Mouse (Mus musculus): ENCODE data around the gene Carm1. TPM values are rescaled to one million over a fixed set of nuclear protein-coding genes. Genes with fewer than 3 reads are reported as not detected.

The Carm1 gene
- polyA plus RNA-seq, 1 experiment from 2014 or later, result 26.2 TPM

DNA sequence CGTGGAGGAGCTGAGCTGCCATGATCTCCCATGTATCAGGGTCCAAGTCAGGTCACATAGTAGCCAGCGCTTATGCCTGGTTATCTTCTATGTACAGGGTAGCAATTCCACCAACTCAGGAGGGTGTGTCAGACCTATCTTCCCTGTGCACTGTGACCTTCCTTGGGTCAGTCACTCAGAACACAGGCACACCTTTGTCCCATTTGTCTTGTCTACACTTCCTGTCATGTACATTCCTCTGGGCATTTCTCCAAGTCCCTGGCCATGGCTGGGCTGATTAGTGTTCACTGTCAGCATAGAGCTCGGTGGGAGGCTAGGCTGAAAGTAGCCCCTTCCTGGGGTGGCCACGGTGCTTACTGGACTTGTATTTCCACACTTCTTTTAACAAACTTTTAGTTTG, 11.7 kb downstream of the Carm1 start:
- H3K9ac ChIP-seq, result no peak overlapping the region
- H3K36me3 ChIP-seq, result no peaks in the 10 kb centered on the region
- H3K4me2 ChIP-seq, result no peak overlapping the region
- 31% methylated on average over 4 of the region's 4 CpGs for WGBS
- ATAC-seq (replicated peaks; ENCODE audit: insufficient number of reproducible peaks, insufficient read depth, low FRiP score, low read depth), result peak; percentile 58; the same call in 1 of the 2 replicates
- H3K4me3 ChIP-seq, result no peak overlapping the region
- peaks cover 42% of the 10 kb centered on the region for H3K4me1 ChIP-seq (replicated peaks)
- H3K9me3 ChIP-seq (replicated peaks), result no peaks in the 10 kb centered on the region
- H3K27me3 ChIP-seq, result no peaks in the 10 kb centered on the region
- H3K27ac ChIP-seq, result peak overlapping the region; percentile 64

DNA sequence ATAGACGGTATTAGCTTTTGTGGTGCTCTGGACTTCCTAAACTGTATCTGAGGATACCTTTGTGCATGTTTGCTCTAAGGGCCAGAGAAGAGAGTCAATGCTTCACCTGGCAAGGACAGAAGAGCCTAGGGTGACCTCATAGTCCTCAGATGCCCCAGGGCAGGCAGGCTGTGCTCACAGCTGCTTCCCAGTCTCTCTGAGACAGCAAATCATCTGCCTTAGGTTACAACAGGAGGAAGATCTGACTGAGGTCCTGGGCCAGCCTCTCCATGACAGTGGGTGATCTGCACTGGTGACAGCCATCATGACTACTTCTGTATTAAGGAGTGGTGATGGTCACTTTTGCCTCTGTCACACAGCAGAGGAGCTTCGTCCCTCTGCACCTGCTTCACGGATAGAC, 12.5 kb downstream of the Carm1 start:
- Histone ChIP-seq H3K9ac (no peak overlapping the region), H3K9me3 (replicated peaks) (no peaks in the 10 kb centered on the region), H3K4me3 (no peak overlapping the region), H3K27ac (no peak overlapping the region), H3K4me2 (no peak overlapping the region), H3K4me1 (replicated peaks) (peaks cover 39% of the 10 kb centered on the region), H3K27me3 (no peaks in the 10 kb centered on the region), H3K36me3 (no peaks in the 10 kb centered on the region)
- ATAC-seq (replicated peaks; ENCODE audit: insufficient number of reproducible peaks, insufficient read depth, low FRiP score, low read depth), result no peak
- WGBS, result 92% methylated on average over 3 of the region's 3 CpGs

DNA sequence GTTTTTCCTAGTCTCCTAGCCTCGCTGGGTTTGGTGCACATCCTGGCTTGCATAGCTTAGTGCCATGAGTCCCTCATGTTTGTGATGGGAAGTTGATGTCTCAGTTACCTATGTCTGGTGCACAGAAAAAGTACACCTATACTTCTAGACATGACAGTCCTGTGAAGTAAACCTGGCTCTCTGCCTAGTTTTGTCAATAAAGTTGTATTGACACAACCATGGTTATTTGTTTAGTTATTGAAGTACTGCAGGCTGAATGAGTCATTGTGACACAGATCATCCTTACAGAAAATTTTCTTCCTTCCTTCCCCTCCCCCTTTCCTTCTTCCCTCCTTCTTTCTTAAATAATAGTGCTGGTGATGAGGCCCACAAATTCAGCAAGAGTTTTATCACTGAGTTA, 17.7 kb downstream of the Carm1 start:
- WGBS, result 58% methylated on average over 1 of the region's 1 CpGs

DNA sequence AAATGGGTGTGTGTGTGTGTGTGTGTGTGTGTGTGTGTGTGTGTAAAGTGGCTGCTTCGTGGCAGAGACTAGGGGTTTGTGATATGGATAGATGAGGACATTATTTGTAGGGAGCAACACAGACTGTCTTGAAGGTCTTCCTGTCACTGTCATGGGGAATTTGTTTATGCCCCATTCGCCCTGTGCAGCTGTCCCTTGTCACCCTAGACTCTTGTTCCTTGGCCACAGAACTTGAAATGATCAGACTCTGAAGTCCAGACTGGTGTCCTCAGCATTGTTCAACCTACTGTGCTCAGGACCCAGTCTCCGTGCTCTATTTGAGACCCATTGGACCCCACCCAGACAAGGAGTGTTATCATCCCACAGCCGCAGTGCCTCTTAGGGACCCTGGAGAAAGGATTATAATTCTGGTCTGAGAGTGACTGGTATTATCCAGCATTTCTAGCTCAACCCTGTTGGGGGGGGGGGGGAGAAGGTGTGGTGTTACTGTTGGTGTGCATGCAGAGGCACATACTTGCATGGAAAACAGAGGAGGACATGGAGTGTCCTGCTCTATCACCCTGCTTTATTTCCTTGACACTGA, 18.4 kb downstream of the Carm1 start:
- Histone ChIP-seq H3K4me1 (replicated peaks) (peaks cover 21% of the 10 kb centered on the region), H3K4me3 (no peak overlapping the region), H3K36me3 (peaks cover 6% of the 10 kb centered on the region), H3K4me2 (no peak overlapping the region), H3K9ac (no peak overlapping the region), H3K9me3 (replicated peaks) (no peaks in the 10 kb centered on the region), H3K27me3 (no peaks in the 10 kb centered on the region), H3K27ac (no peak overlapping the region)
- no peak for ATAC-seq (replicated peaks; ENCODE audit: insufficient number of reproducible peaks, insufficient read depth, low FRiP score, low read depth)
- 56% methylated on average over 4 of the region's 4 CpGs for WGBS

More for the DNA sequence above, 17.7 kb downstream of the Carm1 start:
- H3K4me1 ChIP-seq (replicated peaks), result peaks cover 21% of the 10 kb centered on the region
- no peak overlapping the region for H3K27ac ChIP-seq
- H3K9ac ChIP-seq, result no peak overlapping the region
- ATAC-seq (replicated peaks; ENCODE audit: insufficient number of reproducible peaks, insufficient read depth, low FRiP score, low read depth), result no peak
- H3K36me3 ChIP-seq, result no peaks in the 10 kb centered on the region
- H3K9me3 ChIP-seq (replicated peaks), result no peaks in the 10 kb centered on the region
- no peak overlapping the region for H3K4me2 ChIP-seq
- no peaks in the 10 kb centered on the region for H3K27me3 ChIP-seq
- H3K4me3 ChIP-seq, result no peak overlapping the region

DNA sequence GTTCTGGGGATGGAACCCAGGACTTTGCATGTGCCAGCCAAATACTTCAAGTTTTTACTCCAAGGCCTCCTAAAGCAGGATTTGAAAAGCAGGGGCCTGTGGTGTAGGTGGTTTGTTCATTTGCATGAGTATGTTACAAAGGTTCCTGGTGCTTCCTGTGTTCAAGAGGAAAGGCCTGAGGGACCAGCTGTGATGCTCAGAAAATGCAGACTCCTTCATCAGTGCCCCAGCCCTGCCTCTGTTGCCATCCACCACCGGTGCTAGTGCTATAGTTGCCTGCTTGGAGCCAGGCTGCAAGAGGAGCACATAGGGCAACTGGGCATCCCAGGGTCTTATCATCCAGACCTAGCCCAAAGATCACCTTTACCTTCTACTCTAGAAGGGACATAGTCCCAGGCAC, 19.8 kb downstream of the Carm1 start:
- Histone ChIP-seq H3K27me3 (no peaks in the 10 kb centered on the region), H3K4me2 (no peak overlapping the region), H3K9ac (no peak overlapping the region), H3K4me1 (replicated peaks) (peaks cover 21% of the 10 kb centered on the region), H3K9me3 (replicated peaks) (no peaks in the 10 kb centered on the region), H3K27ac (no peak overlapping the region), H3K36me3 (peaks cover 20% of the 10 kb centered on the region), H3K4me3 (no peak overlapping the region)
- 76% methylated on average over 1 of the region's 1 CpGs for WGBS
- no peak for ATAC-seq (replicated peaks; ENCODE audit: insufficient number of reproducible peaks, insufficient read depth, low FRiP score, low read depth)

DNA sequence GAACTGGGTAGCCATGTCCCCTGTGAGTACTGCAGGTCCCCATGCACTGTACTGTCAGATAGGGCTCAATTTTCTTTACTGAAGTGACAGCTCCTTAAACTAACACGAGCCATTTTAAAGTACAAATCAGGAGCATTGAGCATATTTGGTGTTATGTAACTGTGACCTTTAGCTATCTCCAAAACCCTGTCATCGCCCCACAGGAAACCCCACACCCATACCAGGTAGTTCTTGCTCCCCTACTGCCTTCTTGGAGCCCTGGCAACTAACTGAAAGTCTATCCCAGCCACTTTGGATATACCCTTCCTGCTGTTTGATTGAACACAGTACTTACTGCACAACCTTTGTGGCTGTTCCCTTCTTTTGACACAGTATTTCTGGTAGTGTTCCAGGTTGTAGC, 20.4 kb downstream of the Carm1 start:
- no peaks in the 10 kb centered on the region for H3K27me3 ChIP-seq

DNA sequence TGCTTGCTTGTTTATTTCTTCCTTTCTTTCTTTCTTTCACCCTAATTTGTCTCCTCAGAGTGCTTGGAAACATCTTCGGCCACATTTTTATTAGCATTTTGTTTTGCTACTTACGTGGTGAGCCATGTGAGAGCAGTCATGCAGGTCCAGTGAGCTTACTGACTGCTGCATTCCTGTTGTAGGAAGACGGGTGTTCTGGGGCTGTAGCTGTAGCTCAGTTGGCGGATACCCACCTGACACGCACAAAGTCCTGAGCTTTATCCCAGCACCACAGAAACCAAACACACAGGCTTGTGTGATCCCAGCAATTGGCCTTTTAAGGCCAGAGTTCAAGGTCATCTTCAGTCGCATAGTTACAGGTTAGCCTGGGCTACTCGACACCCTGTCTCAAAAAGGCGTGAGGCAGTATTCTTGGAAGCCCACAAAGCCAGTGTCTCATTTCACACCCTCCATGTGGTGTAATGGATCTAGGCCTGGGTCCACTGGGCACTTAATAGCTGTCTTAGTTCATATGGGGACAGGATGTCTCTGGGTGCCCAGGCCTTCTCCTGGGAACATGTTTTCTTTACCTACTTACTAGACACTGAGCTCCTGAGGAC, 22.1 kb downstream of the Carm1 start:
- 83% methylated on average over 8 of the region's 8 CpGs for WGBS

More for the DNA sequence above, 20.4 kb downstream of the Carm1 start:
- H3K9ac ChIP-seq, result no peak overlapping the region
- H3K4me1 ChIP-seq (replicated peaks), result peaks cover 21% of the 10 kb centered on the region
- H3K27ac ChIP-seq, result no peak overlapping the region
- peaks cover 24% of the 10 kb centered on the region for H3K36me3 ChIP-seq
- H3K4me3 ChIP-seq, result no peak overlapping the region
- no peak for ATAC-seq (replicated peaks; ENCODE audit: insufficient number of reproducible peaks, insufficient read depth, low FRiP score, low read depth)
- H3K9me3 ChIP-seq (replicated peaks), result no peaks in the 10 kb centered on the region
- H3K4me2 ChIP-seq, result no peak overlapping the region
- 69% methylated on average over 2 of the region's 2 CpGs for WGBS

DNA sequence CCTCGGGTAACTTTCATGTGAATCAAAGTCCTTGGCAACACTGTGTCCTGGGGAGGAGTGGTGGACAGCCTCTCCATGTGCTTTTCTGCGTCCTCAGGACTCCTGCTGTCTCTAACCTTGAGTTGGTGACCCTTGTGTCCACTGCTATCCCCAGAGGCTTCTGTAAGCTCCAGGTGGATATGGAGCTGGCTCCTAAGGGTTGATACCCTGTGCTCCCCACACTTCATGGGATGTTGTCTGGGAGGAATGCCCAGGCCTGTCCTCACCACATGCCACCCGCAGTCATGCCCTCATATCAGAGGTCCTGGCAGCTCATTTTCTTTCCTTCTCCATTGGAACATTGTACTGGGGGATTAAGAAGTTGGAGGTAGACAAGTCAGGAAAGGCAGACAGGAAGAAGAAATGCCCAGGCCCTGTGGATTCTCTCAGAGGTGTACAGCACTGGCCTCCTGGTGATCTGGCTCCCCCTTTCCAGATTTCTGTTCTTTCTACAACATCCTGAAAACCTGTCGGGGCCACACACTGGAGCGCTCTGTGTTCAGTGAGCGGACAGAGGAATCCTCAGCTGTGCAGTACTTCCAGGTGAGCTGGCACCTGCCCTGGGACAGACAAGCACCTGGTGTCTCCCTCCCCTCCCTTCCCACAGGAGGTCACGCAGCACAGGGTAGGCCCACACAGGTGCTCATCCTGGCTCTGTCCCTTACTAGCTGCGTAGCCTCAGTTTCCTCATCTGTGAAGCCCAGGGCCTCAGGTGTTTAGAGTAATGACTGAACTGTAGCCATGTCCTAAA, 27.5 kb downstream of the Carm1 start:
- H3K9ac ChIP-seq, result no peak overlapping the region
- no peaks in the 10 kb centered on the region for H3K9me3 ChIP-seq (replicated peaks)
- H3K4me2 ChIP-seq, result no peak overlapping the region
- 92% methylated on average over 8 of the region's 8 CpGs for WGBS
- no peak overlapping the region for H3K27ac ChIP-seq
- H3K27me3 ChIP-seq, result no peaks in the 10 kb centered on the region
- no peaks in the 10 kb centered on the region for H3K4me1 ChIP-seq (replicated peaks)
- no peak overlapping the region for H3K4me3 ChIP-seq
- peaks cover 76% of the 10 kb centered on the region for H3K36me3 ChIP-seq
- no peak for ATAC-seq (replicated peaks; ENCODE audit: insufficient number of reproducible peaks, insufficient read depth, low FRiP score, low read depth)

More for the DNA sequence above, 22.1 kb downstream of the Carm1 start:
- Histone ChIP-seq H3K4me1 (replicated peaks) (peaks cover 19% of the 10 kb centered on the region), H3K36me3 (peaks cover 36% of the 10 kb centered on the region), H3K4me3 (no peak overlapping the region), H3K27me3 (no peaks in the 10 kb centered on the region), H3K4me2 (no peak overlapping the region), H3K9me3 (replicated peaks) (no peaks in the 10 kb centered on the region), H3K9ac (no peak overlapping the region), H3K27ac (no peak overlapping the region)
- no peak for ATAC-seq (replicated peaks; ENCODE audit: insufficient number of reproducible peaks, insufficient read depth, low FRiP score, low read depth)

DNA sequence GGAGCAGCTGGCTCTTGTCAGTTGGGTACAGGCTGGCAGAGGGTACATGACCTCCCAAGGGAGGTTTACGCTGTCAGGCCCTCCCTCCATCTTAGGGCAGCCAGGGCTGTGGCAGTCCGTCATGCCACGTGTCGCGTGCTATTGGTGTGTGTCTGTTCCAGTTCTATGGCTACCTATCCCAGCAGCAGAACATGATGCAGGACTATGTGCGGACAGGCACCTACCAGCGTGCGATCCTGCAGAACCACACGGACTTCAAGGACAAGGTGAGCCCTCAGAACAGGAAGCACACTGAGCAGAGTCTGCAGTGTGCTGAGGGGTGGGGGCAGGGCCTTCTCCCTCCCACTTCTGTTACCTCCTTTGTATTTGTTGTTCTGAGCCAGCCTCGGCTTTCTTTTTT, 28.6 kb downstream of the Carm1 start:
- Histone ChIP-seq H3K36me3 (peaks cover 79% of the 10 kb centered on the region), H3K27me3 (no peaks in the 10 kb centered on the region), H3K9ac (no peak overlapping the region), H3K4me3 (no peak overlapping the region), H3K4me2 (no peak overlapping the region), H3K27ac (no peak overlapping the region), H3K4me1 (replicated peaks) (no peaks in the 10 kb centered on the region), H3K9me3 (replicated peaks) (no peaks in the 10 kb centered on the region)
- no peak for ATAC-seq (replicated peaks; ENCODE audit: insufficient number of reproducible peaks, insufficient read depth, low FRiP score, low read depth)
- WGBS, result over 99% methylated on average over 10 of the region's 10 CpGs

DNA sequence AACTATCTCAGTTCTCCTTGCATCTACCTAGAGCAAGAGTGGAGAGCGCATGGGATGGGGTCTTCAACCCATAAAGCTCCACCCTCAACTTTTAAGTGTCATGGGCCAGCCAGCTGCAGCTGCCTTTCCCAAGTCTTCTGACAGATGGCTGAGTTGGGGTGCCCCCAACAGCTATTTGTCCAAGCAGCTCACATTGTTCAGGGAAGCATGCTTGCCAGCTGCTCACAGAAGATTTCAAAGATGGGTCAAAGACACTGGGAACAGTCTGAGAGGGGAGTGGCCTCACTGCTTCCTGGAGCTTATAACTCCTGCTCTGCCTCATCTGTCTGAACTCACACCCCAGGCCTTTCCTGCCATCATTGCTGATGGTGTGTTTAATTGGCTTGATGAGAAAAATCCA, 29.6 kb downstream of the Carm1 start:
- Histone ChIP-seq H3K4me3 (no peak overlapping the region), H3K36me3 (peaks cover 79% of the 10 kb centered on the region)
- WGBS, result 96% methylated on average over 1 of the region's 1 CpGs

DNA sequence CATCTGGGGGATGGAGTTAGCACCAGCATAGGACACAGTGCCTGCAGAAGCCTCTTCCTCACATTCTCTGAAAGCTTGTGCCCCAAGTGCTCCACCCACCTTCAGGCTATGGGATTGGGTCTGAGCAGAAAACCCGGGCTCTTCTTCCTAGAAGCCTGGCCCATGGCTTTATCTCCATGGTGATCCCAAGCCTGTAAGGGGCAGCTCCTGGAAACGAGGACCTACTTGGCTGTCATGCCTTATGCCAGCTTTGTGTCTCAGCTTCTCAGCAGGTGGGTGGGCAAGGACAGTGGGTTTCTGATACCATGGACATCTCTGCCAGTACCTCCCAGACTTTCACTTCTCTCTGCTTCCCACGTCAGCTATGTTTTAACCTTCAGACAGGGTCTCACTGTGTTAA, 31.5 kb downstream of the Carm1 start:
- WGBS, result 76% methylated on average over 3 of the region's 3 CpGs
- Histone ChIP-seq H3K4me1 (replicated peaks) (no peaks in the 10 kb centered on the region), H3K9me3 (replicated peaks) (no peaks in the 10 kb centered on the region), H3K27ac (no peak overlapping the region), H3K27me3 (no peaks in the 10 kb centered on the region), H3K4me3 (no peak overlapping the region), H3K36me3 (peaks cover 76% of the 10 kb centered on the region), H3K4me2 (no peak overlapping the region), H3K9ac (no peak overlapping the region)
- no peak for ATAC-seq (replicated peaks; ENCODE audit: insufficient number of reproducible peaks, insufficient read depth, low FRiP score, low read depth)

More for the DNA sequence above, 29.6 kb downstream of the Carm1 start:
- no peaks in the 10 kb centered on the region for H3K27me3 ChIP-seq
- H3K4me1 ChIP-seq (replicated peaks), result no peaks in the 10 kb centered on the region
- ATAC-seq (replicated peaks; ENCODE audit: insufficient number of reproducible peaks, insufficient read depth, low FRiP score, low read depth), result no peak
- H3K9ac ChIP-seq, result no peak overlapping the region
- no peaks in the 10 kb centered on the region for H3K9me3 ChIP-seq (replicated peaks)
- H3K27ac ChIP-seq, result no peak overlapping the region
- H3K4me2 ChIP-seq, result no peak overlapping the region

Measured in heart, embryonic 15.5 days (tissue).